Mouse (Mus musculus): ENCODE data around the gene Pkp4.
"Not testable (repeated sequence)": the region's sequence is repeated elsewhere in the genome, so short reads cannot be mapped to it uniquely, and the experiment has no call there.

Gene Pkp4

GRCm38 (mm10) chr2:59383852-59384776 lies 223.5 kb downstream of the Pkp4 start:
- no peak for DNase-seq (ENCODE audit: low spot score)

GRCm38 (mm10) chr2:59385211-59385935 lies 224.7 kb downstream of the Pkp4 start:
- DNase-seq (ENCODE audit: low spot score) = no peak

- DNase-seq (ENCODE audit: low spot score) = no peak
These were observed 229.3 kb downstream of the Pkp4 start for GRCm38 (mm10) chr2:59389971-59390370.

- DNase-seq (ENCODE audit: low spot score) = no peak
These were observed 232.5 kb downstream of the Pkp4 start for GRCm38 (mm10) chr2:59393177-59393576.

GRCm38 (mm10) chr2:59394651-59395050 lies 234.0 kb downstream of the Pkp4 start:
- DNase-seq (ENCODE audit: low spot score) = no peak

- not testable (repeated sequence) for DNase-seq (ENCODE audit: low spot score)
These were observed 234.6 kb downstream of the Pkp4 start for GRCm38 (mm10) chr2:59395160-59395650.

GRCm38 (mm10) chr2:59396555-59396954 lies 235.9 kb downstream of the Pkp4 start:
- DNase-seq (ENCODE audit: low spot score) = no peak

- DNase-seq (ENCODE audit: low spot score) = no peak
These were observed 236.9 kb downstream of the Pkp4 start for GRCm38 (mm10) chr2:59397531-59397930.

- DNase-seq (ENCODE audit: low spot score) = no peak
These were observed 240.3 kb downstream of the Pkp4 start for GRCm38 (mm10) chr2:59400901-59401378.

GRCm38 (mm10) chr2:59401841-59402461 lies 241.3 kb downstream of the Pkp4 start:
- no peak for DNase-seq (ENCODE audit: low spot score)

- no peak for DNase-seq (ENCODE audit: low spot score)
These were observed 243.4 kb downstream of the Pkp4 start for GRCm38 (mm10) chr2:59404022-59404421.
